Mouse (Mus musculus) layer of hippocampus, adult 2 months (tissue): ENCODE results near the gene Olfr692. TPM values are rescaled to one million over a fixed set of nuclear protein-coding genes. Genes with fewer than 3 reads are reported as not detected.

Experiments used
- DNase-seq, 2 experiments: peaks; one replicate each; pipeline ENCODE4 v3.0.0; 2022; ENCODE audit warnings: low spot score in 2 of 2
- H3K27ac ChIP-seq: fragments of 200-600 bp; 2 replicates; pipeline ENCODE4 v1.8.1; 2022
- H3K4me3 ChIP-seq: fragments of 200-600 bp; 2 replicates; pipeline ENCODE4 v1.8.1; 2022; ENCODE audit warnings: mild to moderate bottlenecking
- CTCF ChIP-seq: fragments of 200-600 bp; conservative IDR thresholded peaks from 2 replicates; pipeline ENCODE4 v1.8.1; 2022; ENCODE audit warnings: antibody characterized with exemption, mild to moderate bottlenecking, moderate library complexity
- total RNA-seq, 2 experiments: library from RNA; stranded (reverse); gene quantifications; 2 replicates each; pipeline ENCODE4 v1.2.3; 2021

The Olfr692 gene
- total RNA-seq, 2 experiments from 2014 or later: not detected

GRCm38 (mm10) chr7:105418106-105418505, 50.1 kb downstream of the Olfr692 start:
- peak overlapping the region; percentile 51; the same call in 1 of the 2 replicates for H3K27ac ChIP-seq
- no peak overlapping the region for H3K4me3 ChIP-seq
- TF ChIP-seq CTCF: no peak
- DNase-seq: no peak

Other genes starting within 250 kb of the Olfr692 start
- gene Olfr683, start 221.2 kb upstream of the Olfr692 start, total RNA-seq: under 1 TPM in 1 of 2 experiments, not detected in 1; 0.25 TPM
- gene Olfr684, start 204.6 kb upstream of the Olfr692 start, total RNA-seq: not detected
- gene Olfr685, start 182.2 kb upstream of the Olfr692 start, total RNA-seq: not detected
- not detected for gene Olfr686, start 160.7 kb upstream of the Olfr692 start, total RNA-seq
- not detected for gene Olfr688, start 80.1 kb upstream of the Olfr692 start, total RNA-seq
- gene Olfr689, start 57.1 kb upstream of the Olfr692 start, total RNA-seq: not detected
- gene Olfr690, start 34.1 kb upstream of the Olfr692 start, total RNA-seq: 1 to 10 TPM in 1 of 2 experiments, under 1 TPM in 1; 0.44 to 1.0 TPM
- under 1 TPM; 0.61 to 0.74 TPM for gene Olfr691, start 26.0 kb upstream of the Olfr692 start, total RNA-seq
- gene Gm5901, start 6.8 kb downstream of the Olfr692 start, total RNA-seq: not detected
- 10 to 100 TPM; 59.7 to 66.1 TPM for gene Fam160a2, start 31.8 kb downstream of the Olfr692 start, total RNA-seq
- gene Cnga4, start 36.3 kb downstream of the Olfr692 start, total RNA-seq: under 1 TPM; 0.69 to 0.90 TPM
- gene Cckbr, start 57.5 kb downstream of the Olfr692 start, total RNA-seq: 1 to 10 TPM; 6.2 to 6.5 TPM
- 10 to 100 TPM; 13.9 to 14.2 TPM for gene Cavin3, start 114.1 kb downstream of the Olfr692 start, total RNA-seq
- gene Smpd1, start 186.1 kb downstream of the Olfr692 start, total RNA-seq: 10 to 100 TPM; 82.7 to 86.2 TPM
- 100 to 1,000 TPM; 360 to 370 TPM for gene Apbb1, start 213.4 kb downstream of the Olfr692 start, total RNA-seq
- gene Hpx, start 231.9 kb downstream of the Olfr692 start, total RNA-seq: under 1 TPM in 1 of 2 experiments, not detected in 1; 0.23 TPM